Mouse (Mus musculus) kidney, adult 18-20 months (tissue): ENCODE measurements around the gene Deaf1.

Source experiments
- DNase-seq: peaks from one replicate; pipeline ENCODE4 v3.0.0; 2021

Deaf1 gene

GRCm38 (mm10) chr7:141327469-141328372 lies at the start of gene Deaf1, which contains the start of gene Tmem80:
TSS of gene Deaf1 (minus strand) at chr7:141327690.
TSS of gene Tmem80 (plus strand) at chr7:141327739.
- DNase-seq = peak; percentile 100

- no peak for DNase-seq
Measured at GRCm38 (mm10) chr7:141374399-141374798, 46.9 kb upstream of the Deaf1 start.

GRCm38 (mm10) chr7:141373611-141374010 lies 46.1 kb upstream of the Deaf1 start:
- DNase-seq = no peak

GRCm38 (mm10) chr7:141371942-141372595 lies 44.6 kb upstream of the Deaf1 start:
- no peak for DNase-seq

GRCm38 (mm10) chr7:141369918-141370317 lies 42.4 kb upstream of the Deaf1 start:
- DNase-seq = no peak

- DNase-seq = no peak
Measured at GRCm38 (mm10) chr7:141367358-141367757, 39.9 kb upstream of the Deaf1 start.

GRCm38 (mm10) chr7:141365049-141365445 lies 37.6 kb upstream of the Deaf1 start:
- no peak for DNase-seq

- no peak for DNase-seq
Measured at GRCm38 (mm10) chr7:141364349-141365048, 37.0 kb upstream of the Deaf1 start.

GRCm38 (mm10) chr7:141363752-141364125 lies 36.2 kb upstream of the Deaf1 start:
- DNase-seq = no peak

GRCm38 (mm10) chr7:141363106-141363751 lies 35.7 kb upstream of the Deaf1 start:
- DNase-seq = peak; percentile 70

- peak; percentile 57 for DNase-seq
Measured at GRCm38 (mm10) chr7:141361510-141361909, 34.0 kb upstream of the Deaf1 start.

GRCm38 (mm10) chr7:141356971-141357370 lies 29.5 kb upstream of the Deaf1 start:
- DNase-seq = no peak

- DNase-seq = no peak
Measured at GRCm38 (mm10) chr7:141355626-141356326, 28.3 kb upstream of the Deaf1 start.

- no peak for DNase-seq
Measured at GRCm38 (mm10) chr7:141355051-141355450, 27.6 kb upstream of the Deaf1 start.

- DNase-seq = no peak
Measured at GRCm38 (mm10) chr7:141351061-141351460, 23.6 kb upstream of the Deaf1 start.

- no peak for DNase-seq
Measured at GRCm38 (mm10) chr7:141344787-141345186, 17.3 kb upstream of the Deaf1 start.

- peak; percentile 61 for DNase-seq
Measured at GRCm38 (mm10) chr7:141343696-141344095, 16.2 kb upstream of the Deaf1 start.

GRCm38 (mm10) chr7:141343230-141343629 lies 15.7 kb upstream of the Deaf1 start:
- no peak for DNase-seq

GRCm38 (mm10) chr7:141341689-141342226 lies 14.3 kb upstream of the Deaf1 start:
- no peak for DNase-seq

- DNase-seq = peak; percentile 83
Measured at GRCm38 (mm10) chr7:141340476-141340875, 13.0 kb upstream of the Deaf1 start.

- DNase-seq = no peak
Measured at GRCm38 (mm10) chr7:141340023-141340422, 12.5 kb upstream of the Deaf1 start.
